24 mouse cellular contexts compared by ENCODE assay signal in genomic region chr3:157664486-157665041, GRCm38 (mm10).
A peak's percentile ranks its signal among the peaks of the same experiment; 100 is the strongest.
DNase-seq lines count a peak whose midpoint lies in the region; ATAC-seq and TF ChIP-seq lines count a peak whose summit lies in the region.
"Had no signal": no experiment of that assay in that cellular context is flagged by ENCODE, and none has a peak within 500 bp of the region (broad histone marks: within the 10 kb centered on the region; RNA-seq: fewer than 3 reads in every experiment).

No protein-coding gene starts in this region.

- DNase-seq in embryonic facial prominence, embryonic 14.5 days (ENCODE audit: low spot score) = peak; percentile 27
- no peak for DNase-seq in embryonic facial prominence, embryonic 10.5 days (ENCODE audit: low spot score)
- no peak for DNase-seq in kidney, adult 2 months
- DNase-seq in kidney, postnatal 14 days = no peak
- DNase-seq in kidney, postnatal 25 days = no peak
- peak; percentile 57 for DNase-seq in kidney, postnatal 0 days (ENCODE audit: low spot score)
- DNase-seq in kidney, postnatal 10 days = no peak
- DNase-seq: adrenal gland, adult 8-10 months; adrenal gland, postnatal 14 days; adrenal gland, postnatal 36 days; B cell, adult 2 months; cerebellum, adult 11-12 months; cerebellum, adult 2 months; cerebellum, adult 9-10 months; cerebellum, postnatal 10 days; cerebellum, postnatal 25 days had no signal

- no peak for TF ChIP-seq POLR2A in kidney, adult 2 months (IDR thresholded peaks at IDR 0.05; ENCODE audit: low read depth, low read length)

- H3K4me2 ChIP-seq in embryonic facial prominence, embryonic 14.5 days (ENCODE audit: low read depth, low read length) = no peak overlapping the region
- H3K4me2 ChIP-seq in kidney, embryonic 15.5 days = no peak overlapping the region
- H3K4me2 ChIP-seq in kidney, postnatal 0 days (ENCODE audit: low read length) = no peak overlapping the region
- H3K4me2 ChIP-seq: embryonic facial prominence, embryonic 13.5 days; forebrain, embryonic 13.5 days; forebrain, embryonic 15.5 days had no signal

- peaks cover 8% of the 10 kb centered on the region; the same call in 1 of the 2 replicates for H3K4me1 ChIP-seq in embryonic facial prominence, embryonic 14.5 days (ENCODE audit: control insufficient read depth, insufficient read depth, low read length)
- peaks cover 4% of the 10 kb centered on the region for H3K4me1 ChIP-seq in embryonic facial prominence, embryonic 10.5 days
- peaks cover 7% of the 10 kb centered on the region; the same call in 1 of the 2 replicates for H3K4me1 ChIP-seq in kidney, adult 2 months (ENCODE audit: control insufficient read depth, insufficient read depth, low read length)
- H3K4me1 ChIP-seq in kidney, embryonic 15.5 days = peaks cover 9% of the 10 kb centered on the region; the same call in 1 of the 2 replicates
- no peaks in the 10 kb centered on the region for H3K4me1 ChIP-seq in kidney, postnatal 0 days (replicated peaks; ENCODE audit: insufficient read depth, low read length)
- H3K4me1 ChIP-seq: forebrain, embryonic 13.5 days; forebrain, embryonic 15.5 days had no signal

- no peak overlapping the region for H3K4me3 ChIP-seq in embryonic facial prominence, embryonic 14.5 days (ENCODE audit: low read depth, low read length)
- H3K4me3 ChIP-seq in embryonic facial prominence, embryonic 10.5 days = no peak overlapping the region
- H3K4me3 ChIP-seq in kidney, adult 2 months (ENCODE audit: insufficient read depth, low read depth, low read length) = no peak overlapping the region
- H3K4me3 ChIP-seq in kidney, embryonic 15.5 days (replicated peaks) = no peak overlapping the region
- H3K4me3 ChIP-seq in kidney, postnatal 0 days (replicated peaks; ENCODE audit: low read depth, low read length) = no peak overlapping the region
- H3K4me3 ChIP-seq: embryonic facial prominence, embryonic 13.5 days; forebrain, embryonic 13.5 days; forebrain, embryonic 15.5 days had no signal

- no peaks in the 10 kb centered on the region for H3K9me3 ChIP-seq in embryonic facial prominence, embryonic 14.5 days (ENCODE audit: control insufficient read depth, low read length)
- H3K9me3 ChIP-seq in embryonic facial prominence, embryonic 10.5 days = no peaks in the 10 kb centered on the region
- no peaks in the 10 kb centered on the region for H3K9me3 ChIP-seq in kidney, embryonic 15.5 days (replicated peaks)
- no peaks in the 10 kb centered on the region for H3K9me3 ChIP-seq in kidney, postnatal 0 days (replicated peaks; ENCODE audit: low read length)
- H3K9me3 ChIP-seq: embryonic facial prominence, embryonic 13.5 days; forebrain, embryonic 13.5 days; forebrain, embryonic 15.5 days; G1E had no signal

- H3K36me3 ChIP-seq in embryonic facial prominence, embryonic 14.5 days (ENCODE audit: control insufficient read depth, insufficient read depth, low read length) = no peaks in the 10 kb centered on the region
- H3K36me3 ChIP-seq in embryonic facial prominence, embryonic 10.5 days (replicated peaks) = no peaks in the 10 kb centered on the region
- no peaks in the 10 kb centered on the region for H3K36me3 ChIP-seq in kidney, adult 2 months (ENCODE audit: control insufficient read depth, insufficient read depth, low read length)
- H3K36me3 ChIP-seq in kidney, embryonic 15.5 days = no peaks in the 10 kb centered on the region
- H3K36me3 ChIP-seq in kidney, postnatal 0 days (ENCODE audit: insufficient read depth, low read length) = no peaks in the 10 kb centered on the region
- H3K36me3 ChIP-seq: embryonic facial prominence, embryonic 13.5 days; forebrain, embryonic 15.5 days; G1E had no signal

- H3K9ac ChIP-seq in embryonic facial prominence, embryonic 14.5 days (ENCODE audit: low read depth, low read length) = no peak overlapping the region
- H3K9ac ChIP-seq in kidney, embryonic 15.5 days = no peak overlapping the region
- H3K9ac ChIP-seq in kidney, postnatal 0 days (ENCODE audit: low read depth, low read length) = no peak overlapping the region
- H3K9ac ChIP-seq: embryonic facial prominence, embryonic 13.5 days; forebrain, embryonic 13.5 days; forebrain, embryonic 15.5 days had no signal

- no peak overlapping the region for H3K27ac ChIP-seq in embryonic facial prominence, embryonic 14.5 days (replicated peaks; ENCODE audit: low read depth, low read length)
- no peak overlapping the region for H3K27ac ChIP-seq in embryonic facial prominence, embryonic 10.5 days (replicated peaks)
- peak overlapping the region; percentile 31; the same call in 1 of the 2 replicates for H3K27ac ChIP-seq in kidney, adult 2 months (ENCODE audit: insufficient read depth, low read depth, low read length)
- H3K27ac ChIP-seq in kidney, embryonic 15.5 days = peak overlapping the region; percentile 51; the same call in 1 of the 2 replicates
- no peak overlapping the region for H3K27ac ChIP-seq in kidney, postnatal 0 days
- H3K27ac ChIP-seq: forebrain, embryonic 13.5 days; forebrain, embryonic 15.5 days had no signal

- no peak for TF ChIP-seq CTCF in kidney, adult 2 months (conservative IDR thresholded peaks at IDR 0.05; ENCODE audit: insufficient read depth, insufficient read length, low read depth, low read length)
- no peak for TF ChIP-seq CTCF in kidney, postnatal 0 days (IDR thresholded peaks at IDR 0.05; ENCODE audit: low read depth)

- peak; percentile 78; the same call in 1 of the 2 replicates for ATAC-seq in embryonic facial prominence, embryonic 14.5 days (ENCODE audit: low read depth)
- ATAC-seq in kidney, embryonic 15.5 days (replicated peaks; ENCODE audit: low FRiP score) = peak; percentile 73; the same call in 1 of the 2 replicates
- ATAC-seq in kidney, postnatal 0 days (replicated peaks; ENCODE audit: low FRiP score, low read depth) = no peak; the same call in 1 of the 2 replicates
- ATAC-seq: activated CD4-positive, CD25-positive, alpha-beta regulatory T cell, adult 4 months; CD4-positive, CD25-positive, alpha-beta regulatory T cell, adult 4 months; forebrain, embryonic 13.5 days; forebrain, embryonic 15.5 days had no signal

- no peaks in the 10 kb centered on the region for H3K27me3 ChIP-seq in embryonic facial prominence, embryonic 14.5 days (replicated peaks; ENCODE audit: control insufficient read depth, insufficient read depth, low read length)
- H3K27me3 ChIP-seq in embryonic facial prominence, embryonic 10.5 days (replicated peaks; ENCODE audit: low read depth, poor library complexity, severe bottlenecking) = no peaks in the 10 kb centered on the region
- H3K27me3 ChIP-seq in kidney, adult 2 months (replicated peaks; ENCODE audit: control insufficient read depth, insufficient read depth, low read length) = no peaks in the 10 kb centered on the region
- no peaks in the 10 kb centered on the region for H3K27me3 ChIP-seq in kidney, embryonic 15.5 days
- H3K27me3 ChIP-seq in kidney, postnatal 0 days (ENCODE audit: insufficient read depth, low read length) = no peaks in the 10 kb centered on the region
- H3K27me3 ChIP-seq: embryonic facial prominence, embryonic 13.5 days; forebrain, embryonic 13.5 days; forebrain, embryonic 15.5 days; Patski had no signal

Comparison
In these comparisons a context has a peak if more than half of its experiments do, and no peak if none do; other contexts are left out.
1. DNase-seq: peak in embryonic facial prominence, embryonic 14.5 days (single experiment) and kidney, postnatal 0 days (single experiment); none in embryonic facial prominence, embryonic 10.5 days (single experiment), kidney, adult 2 months (single experiment), kidney, postnatal 14 days (single experiment), kidney, postnatal 25 days (0 of 2) and kidney, postnatal 10 days (single experiment).
2. H3K27ac ChIP-seq: peak in kidney, adult 2 months (single experiment) and kidney, embryonic 15.5 days (single experiment); none in embryonic facial prominence, embryonic 14.5 days (single experiment), embryonic facial prominence, embryonic 10.5 days (single experiment) and kidney, postnatal 0 days (single experiment).